Mouse (Mus musculus) brain, embryonic 14.5 days (tissue): ENCODE measurements at regions not wholly inside any gene's neighbourhood (a gene's known extent, or its start where the extent isn't known, plus 50 kb on each side); places are given as distances from the start of the nearest gene placed in this dataset.

Experiments
- CTCF ChIP-seq: fragments of 200-500 bp; IDR thresholded peaks from 2 replicates; pipeline ENCODE4 v1.5.1; 2012; ENCODE audit warnings: inconsistent platforms, mild to moderate bottlenecking, moderate library complexity, borderline replicate concordance; ENCODE audit not compliant: insufficient read depth, insufficient read length; ENCODE audit errors: extremely low read depth
- POLR2A ChIP-seq: fragments of 200-500 bp; IDR thresholded peaks from 2 replicates; pipeline ENCODE4 v1.6.1; 2012; ENCODE audit warnings: mild to moderate bottlenecking, inconsistent platforms, borderline replicate concordance; ENCODE audit not compliant: poor library complexity, insufficient read depth, insufficient read length, severe bottlenecking; ENCODE audit errors: extremely low read depth

DNA sequence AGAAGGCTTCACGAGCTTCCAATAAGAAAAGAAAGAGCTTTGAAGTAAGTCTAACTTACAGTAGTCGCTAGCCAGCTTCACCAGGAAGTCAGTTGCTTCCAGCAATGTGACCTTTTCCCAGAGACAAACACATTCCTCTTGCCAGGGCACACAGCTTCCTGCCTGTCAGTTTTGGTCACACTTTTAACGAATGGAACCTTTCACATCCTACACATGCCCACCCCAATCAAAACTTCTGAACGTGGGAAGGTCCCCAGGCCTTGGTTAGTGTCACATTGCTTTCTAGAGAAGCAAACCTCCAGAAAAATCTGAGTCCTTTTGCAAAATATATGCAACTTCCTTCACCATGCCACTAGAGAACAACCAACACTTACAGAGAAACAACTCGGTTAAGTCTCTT, 165.5 kb upstream of the Krr1 start:
- TF ChIP-seq POLR2A (no peak), CTCF (no peak)
